ENCODE assay signal across 12 mouse cellular contexts in genomic region chr10:128400338-128400737, GRCm38 (mm10). TPM values are rescaled to one million over a fixed set of nuclear protein-coding genes. Genes with fewer than 3 reads are reported as not detected.
A peak's percentile ranks its signal among the peaks of the same experiment; 100 is the strongest.
DNase-seq lines count a peak whose midpoint lies in the region; ATAC-seq and TF ChIP-seq lines count a peak whose summit lies in the region.
"Had no signal": no experiment of that assay in that cellular context is flagged by ENCODE, and none has a peak within 500 bp of the region (broad histone marks: within the 10 kb centered on the region; RNA-seq: fewer than 3 reads in every experiment).

No protein-coding gene starts in this region.

- DNase-seq in lung, embryonic 14.5 days, result peak; percentile 24
- DNase-seq in lung, adult 18-20 months, result no peak
- DNase-seq in kidney, postnatal 4 days, result peak; percentile 71 to 82
- DNase-seq in thymus, postnatal 25 days, result no peak
- no peak for DNase-seq in spleen, postnatal 14 days (ENCODE audit: low spot score in 2 of 2)
- DNase-seq in adrenal gland, adult (ENCODE audit: inconsistent age in 2 of 2, low spot score in 1 of 2), result no peak
- DNase-seq: gastrocnemius, postnatal 25 days; lung, postnatal 4 days had no signal

- H3K9me3 ChIP-seq in lung, embryonic 14.5 days (ENCODE audit: low read depth, low read length), result no peaks in the 10 kb centered on the region
- H3K9me3 ChIP-seq in intestine, postnatal 0 days (ENCODE audit: control insufficient read depth), result no peaks in the 10 kb centered on the region
- no peaks in the 10 kb centered on the region for H3K9me3 ChIP-seq in stomach, embryonic 15.5 days

- no peak for TF ChIP-seq CTCF in lung, embryonic 14.5 days (IDR thresholded peaks at IDR 0.05; ENCODE audit: low read depth)
- TF ChIP-seq CTCF in intestine, postnatal 0 days (IDR thresholded peaks at IDR 0.05; ENCODE audit: low read depth), result 0 out of 2 replicates have a peak, but pooled peaks have one; percentile 24

- H3K4me1 ChIP-seq in lung, embryonic 14.5 days (ENCODE audit: insufficient read depth), result no peaks in the 10 kb centered on the region
- H3K4me1 ChIP-seq in intestine, postnatal 0 days (replicated peaks; ENCODE audit: control insufficient read depth, insufficient read depth, low read length), result 0 out of 2 replicates have a peak, but pooled peaks cover 3% of the 10 kb centered on the region
- H3K4me1 ChIP-seq in stomach, embryonic 15.5 days, result 0 out of 2 replicates have a peak, but pooled peaks cover 4% of the 10 kb centered on the region

- peaks cover 22% of the 10 kb centered on the region for H3K36me3 ChIP-seq in lung, embryonic 14.5 days (ENCODE audit: insufficient read depth)
- H3K36me3 ChIP-seq in intestine, postnatal 0 days (ENCODE audit: control insufficient read depth, insufficient read depth), result peaks cover 6% of the 10 kb centered on the region; the same call in 1 of the 2 replicates
- H3K36me3 ChIP-seq in stomach, embryonic 15.5 days, result no peaks in the 10 kb centered on the region

- no peak overlapping the region for H3K4me3 ChIP-seq in lung, embryonic 14.5 days (ENCODE audit: low read depth, low read length)
- peak overlapping the region; percentile 44 for H3K4me3 ChIP-seq in intestine, postnatal 0 days (ENCODE audit: low read depth, low read length)
- H3K4me3 ChIP-seq in stomach, embryonic 15.5 days (replicated peaks), result peak overlapping the region; percentile 20

- no peak overlapping the region for H3K4me2 ChIP-seq in lung, embryonic 14.5 days
- peak overlapping the region; percentile 60 for H3K4me2 ChIP-seq in intestine, postnatal 0 days (replicated peaks; ENCODE audit: low read depth)
- H3K4me2 ChIP-seq in stomach, embryonic 15.5 days, result peak overlapping the region; percentile 25

- ATAC-seq in lung, embryonic 14.5 days (ENCODE audit: insufficient read depth), result peak; percentile 28; the same call in 1 of the 2 replicates
- peak; percentile 88 for ATAC-seq in intestine, postnatal 0 days
- peak; percentile 54; the same call in 1 of the 2 replicates for ATAC-seq in stomach, embryonic 15.5 days (ENCODE audit: insufficient read depth, low FRiP score, low read depth)
- ATAC-seq: forebrain, embryonic 14.5 days had no signal

- H3K27me3 ChIP-seq in lung, embryonic 14.5 days (ENCODE audit: insufficient read depth, low read length), result no peaks in the 10 kb centered on the region
- no peaks in the 10 kb centered on the region for H3K27me3 ChIP-seq in intestine, postnatal 0 days (replicated peaks; ENCODE audit: control insufficient read depth, insufficient read depth, low read length)
- H3K27me3 ChIP-seq in stomach, embryonic 15.5 days (replicated peaks), result no peaks in the 10 kb centered on the region

- no peak overlapping the region for H3K27ac ChIP-seq in lung, embryonic 14.5 days (ENCODE audit: low read depth)
- H3K27ac ChIP-seq in intestine, postnatal 0 days (ENCODE audit: low read depth, low read length), result peak overlapping the region; percentile 29
- no peak overlapping the region for H3K27ac ChIP-seq in stomach, embryonic 15.5 days

- H3K9ac ChIP-seq in lung, embryonic 14.5 days, result no peak overlapping the region
- peak overlapping the region; percentile 40; the same call in 1 of the 2 replicates for H3K9ac ChIP-seq in intestine, postnatal 0 days (ENCODE audit: low read depth, low read length)
- no peak overlapping the region; the same call in 1 of the 2 replicates for H3K9ac ChIP-seq in stomach, embryonic 15.5 days

- 28% methylated on average over 5 of the region's 5 CpGs for WGBS in lung, embryonic 14.5 days
- WGBS in intestine, postnatal 0 days, result 18% methylated on average over 5 of the region's 5 CpGs
- 23% methylated on average over 5 of the region's 5 CpGs for WGBS in stomach, embryonic 15.5 days

RNA-seq across cellular contexts. Expression of gene Slc39a5, which starts 0.7 kb away (rescaled TPM):
- 0.18 TPM in 1 of 2 replicates, not detected in the other for polyA plus RNA-seq in lung, embryonic 14.5 days (2014; fragmentation: Nextera tagmentation; extraction: Ambion mirVana)
- polyA plus RNA-seq in intestine, postnatal 0 days (2015; fragmentation: Nextera tagmentation; extraction: Ambion mirVana), result 109 and 114 TPM in 2 replicates
- polyA plus RNA-seq in stomach, embryonic 15.5 days (2015; fragmentation: Nextera tagmentation; extraction: Ambion mirVana), result 34.5 and 39.4 TPM in 2 replicates
- polyA plus RNA-seq: forebrain, embryonic 14.5 days; hindbrain, embryonic 11.5 days had no signal

RNA-seq across cellular contexts. Expression of gene Nabp2, which starts 11.0 kb away (rescaled TPM):
- polyA plus RNA-seq in lung, embryonic 14.5 days (2014; fragmentation: Nextera tagmentation; extraction: Ambion mirVana), result 77.1 and 83.1 TPM in 2 replicates
- 79.2 and 82.5 TPM in 2 replicates for polyA plus RNA-seq in intestine, postnatal 0 days (2015; fragmentation: Nextera tagmentation; extraction: Ambion mirVana)
- 66.3 and 81.0 TPM in 2 replicates for polyA plus RNA-seq in stomach, embryonic 15.5 days (2015; fragmentation: Nextera tagmentation; extraction: Ambion mirVana)

RNA-seq across cellular contexts. Expression of gene Rnf41, which starts 11.1 kb away (rescaled TPM):
- polyA plus RNA-seq in lung, embryonic 14.5 days (2014; fragmentation: Nextera tagmentation; extraction: Ambion mirVana), result 32.8 and 33.5 TPM in 2 replicates
- 29.1 and 33.1 TPM in 2 replicates for polyA plus RNA-seq in intestine, postnatal 0 days (2015; fragmentation: Nextera tagmentation; extraction: Ambion mirVana)
- 33.2 and 35.4 TPM in 2 replicates for polyA plus RNA-seq in stomach, embryonic 15.5 days (2015; fragmentation: Nextera tagmentation; extraction: Ambion mirVana)

RNA-seq across cellular contexts. Expression of gene Ankrd52, which starts 23.4 kb away (rescaled TPM):
- polyA plus RNA-seq in lung, embryonic 14.5 days (2014; fragmentation: Nextera tagmentation; extraction: Ambion mirVana), result 15.8 and 17.0 TPM in 2 replicates
- polyA plus RNA-seq in intestine, postnatal 0 days (2015; fragmentation: Nextera tagmentation; extraction: Ambion mirVana), result 4.0 and 4.9 TPM in 2 replicates
- polyA plus RNA-seq in stomach, embryonic 15.5 days (2015; fragmentation: Nextera tagmentation; extraction: Ambion mirVana), result 12.8 and 15.8 TPM in 2 replicates

RNA-seq across cellular contexts. Expression of gene Coq10a, which starts 31.5 kb away (rescaled TPM):
- polyA plus RNA-seq in lung, embryonic 14.5 days (2014; fragmentation: Nextera tagmentation; extraction: Ambion mirVana), result 12.8 and 14.5 TPM in 2 replicates
- 21.1 and 22.3 TPM in 2 replicates for polyA plus RNA-seq in intestine, postnatal 0 days (2015; fragmentation: Nextera tagmentation; extraction: Ambion mirVana)
- 14.0 and 14.5 TPM in 2 replicates for polyA plus RNA-seq in stomach, embryonic 15.5 days (2015; fragmentation: Nextera tagmentation; extraction: Ambion mirVana)

Comparison
In these comparisons a context has a peak if more than half of its experiments do, and no peak if none do; other contexts are left out.
1. DNase-seq: peak in lung, embryonic 14.5 days (single experiment) and kidney, postnatal 4 days (2 of 2); none in lung, adult 18-20 months (0 of 2), thymus, postnatal 25 days (single experiment), spleen, postnatal 14 days (0 of 2) and adrenal gland, adult (0 of 2).
2. ATAC-seq: peak in every context shown above with its lines; median percentile 88 in intestine, postnatal 0 days; 54 in stomach, embryonic 15.5 days; 28 in lung, embryonic 14.5 days.
3. RNA of gene Slc39a5, which starts 0.7 kb away (polyA plus RNA-seq): 109 to 114 TPM in intestine, postnatal 0 days and 34.5 to 39.4 TPM in stomach, embryonic 15.5 days; 0.18 TPM in lung, embryonic 14.5 days; every median in the first group is over 10 times any median in the second.